Mouse (Mus musculus): ENCODE results near the gene Ahctf1. TPM values are rescaled to one million over a fixed set of nuclear protein-coding genes. Genes with fewer than 3 reads are reported as not detected.

Gene Ahctf1
- polyA plus RNA-seq, 1 experiment from 2014 or later = 20.1 TPM

DNA sequence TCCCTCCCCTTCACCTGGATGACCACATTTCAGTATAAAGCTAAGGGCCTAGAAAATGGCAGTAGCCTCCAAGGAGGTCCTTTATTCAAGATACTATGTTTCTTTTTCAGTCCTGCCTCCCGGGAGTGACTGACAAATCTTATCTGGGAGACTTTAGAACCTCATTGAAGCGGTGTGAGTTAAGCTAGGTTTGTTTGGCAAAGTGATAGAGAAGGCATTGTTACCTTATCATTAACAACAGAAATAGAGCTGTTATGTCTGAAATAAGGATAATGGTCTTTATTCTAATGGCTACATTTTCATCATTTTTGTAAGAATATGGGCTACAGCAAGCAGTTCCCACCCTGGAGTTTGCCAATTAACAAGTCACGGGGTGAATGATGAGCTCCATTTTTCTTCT, 4.8 kb upstream of the Ahctf1 start:
- no peak overlapping the region for H3K4me2 ChIP-seq (ENCODE audit: low read length)
- no peak overlapping the region for H3K27ac ChIP-seq (ENCODE audit: low read length)
- no peaks in the 10 kb centered on the region for H3K36me3 ChIP-seq (ENCODE audit: control insufficient read depth, insufficient read depth)
- ATAC-seq = no peak
- no peaks in the 10 kb centered on the region for H3K27me3 ChIP-seq (replicated peaks; ENCODE audit: control insufficient read depth, insufficient read depth, low read length)
- no peaks in the 10 kb centered on the region for H3K9me3 ChIP-seq (ENCODE audit: control insufficient read depth, low read length)
- peaks cover 4% of the 10 kb centered on the region for H3K4me1 ChIP-seq (replicated peaks; ENCODE audit: control insufficient read depth, insufficient read depth, low read length)
- no peak overlapping the region for H3K9ac ChIP-seq (replicated peaks; ENCODE audit: low read depth, low read length)
- H3K4me3 ChIP-seq (replicated peaks; ENCODE audit: low read length) = no peak overlapping the region
- WGBS = 83% methylated on average over 3 of the region's 3 CpGs

- H3K27me3 ChIP-seq (replicated peaks; ENCODE audit: control insufficient read depth, insufficient read depth, low read length) = no peaks in the 10 kb centered on the region
- H3K27ac ChIP-seq (ENCODE audit: low read length) = no peak overlapping the region
- no peak for ATAC-seq
- H3K4me1 ChIP-seq (replicated peaks; ENCODE audit: control insufficient read depth, insufficient read depth, low read length) = peaks cover 5% of the 10 kb centered on the region
- no peaks in the 10 kb centered on the region for H3K36me3 ChIP-seq (ENCODE audit: control insufficient read depth, insufficient read depth)
- H3K9me3 ChIP-seq (ENCODE audit: control insufficient read depth, low read length) = no peaks in the 10 kb centered on the region
- H3K4me2 ChIP-seq (ENCODE audit: low read length) = no peak overlapping the region
- WGBS = 80% methylated on average over 4 of the region's 4 CpGs
- no peak overlapping the region for H3K4me3 ChIP-seq (replicated peaks; ENCODE audit: low read length)
- H3K9ac ChIP-seq (replicated peaks; ENCODE audit: low read depth, low read length) = no peak overlapping the region
Measured at GRCm38 (mm10) chr1:179807468-179807867, 4.0 kb upstream of the Ahctf1 start.

DNA sequence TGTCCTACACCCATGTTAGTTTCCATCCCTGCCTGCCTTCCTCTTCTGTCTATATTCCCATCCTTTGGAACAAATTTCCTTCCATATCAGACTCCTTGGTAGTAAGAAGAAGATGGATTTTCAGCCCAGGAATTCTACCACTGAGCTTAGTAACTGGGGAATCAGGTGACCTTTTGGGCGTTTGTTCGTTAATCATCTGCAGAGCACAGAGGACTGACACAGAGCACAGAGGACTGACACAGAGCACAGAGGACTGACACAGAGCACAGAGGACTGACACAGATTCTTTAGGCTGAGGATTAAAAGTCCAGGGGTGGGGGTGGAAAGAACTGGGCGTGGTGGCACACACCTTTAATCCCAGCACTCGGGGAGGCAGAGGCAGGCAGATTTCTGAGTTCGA, 2.3 kb upstream of the Ahctf1 start:
- no peaks in the 10 kb centered on the region for H3K27me3 ChIP-seq (replicated peaks; ENCODE audit: control insufficient read depth, insufficient read depth, low read length)
- no peak overlapping the region for H3K27ac ChIP-seq (ENCODE audit: low read length)
- no peak overlapping the region for H3K9ac ChIP-seq (replicated peaks; ENCODE audit: low read depth, low read length)
- H3K4me2 ChIP-seq (ENCODE audit: low read length) = no peak overlapping the region
- 81% methylated on average over 5 of the region's 5 CpGs for WGBS
- H3K9me3 ChIP-seq (ENCODE audit: control insufficient read depth, low read length) = no peaks in the 10 kb centered on the region
- H3K4me3 ChIP-seq (replicated peaks; ENCODE audit: low read length) = no peak overlapping the region
- peaks cover 17% of the 10 kb centered on the region for H3K4me1 ChIP-seq (replicated peaks; ENCODE audit: control insufficient read depth, insufficient read depth, low read length)
- no peak for ATAC-seq
- H3K36me3 ChIP-seq (ENCODE audit: control insufficient read depth, insufficient read depth) = no peaks in the 10 kb centered on the region

DNA sequence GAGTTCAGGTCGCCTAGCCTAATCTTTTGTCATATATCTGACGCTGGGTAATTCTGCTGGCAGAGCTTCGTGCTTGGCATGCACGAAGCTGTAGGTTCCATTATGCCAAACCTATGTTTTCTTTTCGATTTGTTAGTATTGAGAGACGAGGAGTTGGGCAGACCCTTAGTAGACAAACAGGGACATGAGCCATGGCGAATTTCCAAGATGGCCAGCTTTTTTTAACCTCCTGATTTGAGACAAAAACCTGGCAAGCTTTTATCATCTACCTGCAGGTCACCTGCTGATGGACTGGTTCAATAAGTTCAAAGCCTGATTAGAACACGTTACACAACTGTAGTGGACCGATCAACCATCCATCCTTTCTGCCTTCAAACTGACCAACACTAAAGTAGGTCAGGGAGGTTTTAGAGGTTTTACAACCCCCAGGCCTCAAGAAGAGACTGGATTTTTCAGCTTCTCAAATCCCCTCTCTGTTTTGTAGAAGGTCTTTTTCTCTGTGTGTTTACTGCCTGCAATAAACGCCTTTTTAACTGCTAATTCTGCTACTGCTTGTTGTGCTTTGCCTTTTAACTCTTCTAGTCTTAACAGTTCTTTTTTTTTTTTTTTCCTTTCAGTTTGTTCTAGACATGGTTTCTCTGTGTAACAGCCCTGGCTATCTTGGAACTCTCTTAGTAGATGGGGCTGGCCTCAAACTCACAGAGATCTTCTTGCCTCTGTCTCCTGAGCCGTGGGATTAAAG, 831 bp upstream of the Ahctf1 start:
- Histone ChIP-seq H3K27ac (ENCODE audit: low read length) (peak overlapping the region; percentile 97), H3K4me3 (replicated peaks; ENCODE audit: low read length) (peak overlapping the region; percentile 93), H3K9ac (replicated peaks; ENCODE audit: low read depth, low read length) (peak overlapping the region; percentile 45), H3K9me3 (ENCODE audit: control insufficient read depth, low read length) (no peaks in the 10 kb centered on the region), H3K36me3 (ENCODE audit: control insufficient read depth, insufficient read depth) (no peaks in the 10 kb centered on the region), H3K4me1 (replicated peaks; ENCODE audit: control insufficient read depth, insufficient read depth, low read length) (peaks cover 17% of the 10 kb centered on the region), H3K27me3 (replicated peaks; ENCODE audit: control insufficient read depth, insufficient read depth, low read length) (no peaks in the 10 kb centered on the region), H3K4me2 (ENCODE audit: low read length) (peak overlapping the region; percentile 50)
- 34% methylated on average over 11 of the region's 11 CpGs for WGBS
- no peak; the same call in 1 of the 2 replicates for ATAC-seq

GRCm38 (mm10) chr1:179802610-179803512, 619 bp downstream of the Ahctf1 start, which contains the start of gene Gm10518:
Gene Gm10518, plus strand, starts transcription at chr1:179803376.
- Histone ChIP-seq H3K36me3 (ENCODE audit: control insufficient read depth, insufficient read depth) (peaks cover 3% of the 10 kb centered on the region), H3K9me3 (ENCODE audit: control insufficient read depth, low read length) (no peaks in the 10 kb centered on the region), H3K4me2 (ENCODE audit: low read length) (peak within 1 kb of the TSS; percentile 82), H3K27ac (ENCODE audit: low read length) (peak within 1 kb of the TSS; percentile 97), H3K27me3 (replicated peaks; ENCODE audit: control insufficient read depth, insufficient read depth, low read length) (no peaks in the 10 kb centered on the region), H3K4me1 (replicated peaks; ENCODE audit: control insufficient read depth, insufficient read depth, low read length) (peaks cover 17% of the 10 kb centered on the region), H3K9ac (replicated peaks; ENCODE audit: low read depth, low read length) (peak within 1 kb of the TSS; percentile 89), H3K4me3 (replicated peaks; ENCODE audit: low read length) (peak within 1 kb of the TSS; percentile 93)
- under 1% methylated on average over 77 of the region's 94 CpGs for WGBS
- peak; percentile 3; the same call in 1 of the 2 replicates for ATAC-seq

DNA sequence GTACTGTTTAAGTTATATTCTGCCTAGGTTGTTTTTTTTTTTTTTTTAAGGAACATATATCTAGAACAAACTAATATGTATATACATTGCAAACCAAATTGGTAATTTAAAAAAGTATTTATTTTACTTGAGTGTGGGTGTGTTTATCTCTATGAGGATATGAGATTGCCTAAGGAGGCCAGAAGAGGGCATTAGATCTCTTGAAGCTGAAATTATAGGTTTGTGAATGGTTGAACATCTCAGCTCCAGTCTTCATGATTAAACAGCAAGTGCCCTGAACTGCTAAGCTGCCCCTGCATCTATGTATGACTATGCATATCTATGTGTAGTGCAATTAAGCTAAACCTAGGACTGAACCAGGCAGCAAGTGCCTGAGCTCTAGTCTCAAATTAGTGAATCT, 4.7 kb downstream of the Ahctf1 start:
- Histone ChIP-seq H3K4me3 (replicated peaks; ENCODE audit: low read length) (no peak overlapping the region), H3K9ac (replicated peaks; ENCODE audit: low read depth, low read length) (no peak overlapping the region)

GRCm38 (mm10) chr1:179787281-179787680, 16.2 kb downstream of the Ahctf1 start:
- ATAC-seq = no peak
- Histone ChIP-seq H3K9ac (replicated peaks; ENCODE audit: low read depth, low read length) (no peak overlapping the region), H3K27me3 (replicated peaks; ENCODE audit: control insufficient read depth, insufficient read depth, low read length) (no peaks in the 10 kb centered on the region), H3K36me3 (ENCODE audit: control insufficient read depth, insufficient read depth) (peaks cover 44% of the 10 kb centered on the region), H3K27ac (ENCODE audit: low read length) (no peak overlapping the region), H3K9me3 (ENCODE audit: control insufficient read depth, low read length) (no peaks in the 10 kb centered on the region), H3K4me1 (replicated peaks; ENCODE audit: control insufficient read depth, insufficient read depth, low read length) (no peaks in the 10 kb centered on the region), H3K4me2 (ENCODE audit: low read length) (no peak overlapping the region), H3K4me3 (replicated peaks; ENCODE audit: low read length) (no peak overlapping the region)
- 80% methylated on average over 4 of the region's 4 CpGs for WGBS

More for the DNA sequence above, 4.7 kb downstream of the Ahctf1 start:
- Histone ChIP-seq H3K4me1 (replicated peaks; ENCODE audit: control insufficient read depth, insufficient read depth, low read length) (peaks cover 13% of the 10 kb centered on the region), H3K9me3 (ENCODE audit: control insufficient read depth, low read length) (no peaks in the 10 kb centered on the region), H3K27ac (ENCODE audit: low read length) (no peak overlapping the region), H3K36me3 (ENCODE audit: control insufficient read depth, insufficient read depth) (peaks cover 27% of the 10 kb centered on the region), H3K27me3 (replicated peaks; ENCODE audit: control insufficient read depth, insufficient read depth, low read length) (no peaks in the 10 kb centered on the region), H3K4me2 (ENCODE audit: low read length) (no peak overlapping the region)
- ATAC-seq = no peak

DNA sequence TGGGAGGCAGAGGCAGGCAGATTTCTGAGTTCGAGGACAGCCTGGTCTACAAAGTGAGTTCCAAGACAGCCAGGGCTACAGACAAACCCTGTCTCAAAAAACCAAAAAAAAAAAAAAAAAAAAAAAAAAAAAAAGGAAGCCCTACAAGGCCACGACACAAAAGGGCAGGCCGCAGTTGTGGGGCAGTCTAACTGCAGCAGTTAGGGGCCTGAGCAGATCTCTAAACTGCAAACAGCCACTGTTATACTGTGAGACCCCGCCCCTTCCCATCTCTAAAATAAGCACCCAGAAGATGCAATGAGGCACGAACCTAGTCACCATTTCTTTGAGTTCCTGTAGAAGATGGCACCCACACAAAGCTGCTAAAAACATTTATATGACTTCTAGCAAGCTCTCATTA, 18.0 kb downstream of the Ahctf1 start:
- ATAC-seq = no peak
- Histone ChIP-seq H3K9me3 (ENCODE audit: control insufficient read depth, low read length) (no peaks in the 10 kb centered on the region), H3K27me3 (replicated peaks; ENCODE audit: control insufficient read depth, insufficient read depth, low read length) (no peaks in the 10 kb centered on the region), H3K4me3 (replicated peaks; ENCODE audit: low read length) (no peak overlapping the region), H3K36me3 (ENCODE audit: control insufficient read depth, insufficient read depth) (peaks cover 43% of the 10 kb centered on the region), H3K4me2 (ENCODE audit: low read length) (no peak overlapping the region), H3K27ac (ENCODE audit: low read length) (no peak overlapping the region), H3K9ac (replicated peaks; ENCODE audit: low read depth, low read length) (no peak overlapping the region), H3K4me1 (replicated peaks; ENCODE audit: control insufficient read depth, insufficient read depth, low read length) (no peaks in the 10 kb centered on the region)
- 86% methylated on average over 5 of the region's 5 CpGs for WGBS

DNA sequence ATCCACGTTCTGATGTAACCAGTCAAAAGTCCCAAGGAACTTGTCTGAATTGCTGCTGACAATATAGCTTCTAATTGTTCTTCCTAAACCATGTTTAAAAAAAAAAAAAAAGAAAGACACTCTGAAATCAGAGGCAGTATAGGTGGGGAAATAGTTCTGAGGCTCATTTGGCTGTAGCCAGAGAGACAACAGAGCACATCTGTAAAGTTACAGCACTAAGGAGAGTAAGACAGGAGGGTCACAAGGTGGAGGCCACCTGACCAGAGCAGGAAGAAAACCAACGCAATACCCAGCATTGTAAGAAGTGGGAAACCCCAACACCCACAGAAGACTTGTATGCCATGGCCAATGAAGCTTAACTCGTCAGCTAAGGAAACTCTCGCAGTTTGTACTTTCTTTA, 19.4 kb downstream of the Ahctf1 start:
- H3K27ac ChIP-seq (ENCODE audit: low read length) = no peak overlapping the region
- WGBS = 90% methylated on average over 4 of the region's 4 CpGs
- no peak overlapping the region for H3K9ac ChIP-seq (replicated peaks; ENCODE audit: low read depth, low read length)
- H3K4me3 ChIP-seq (replicated peaks; ENCODE audit: low read length) = no peak overlapping the region
- H3K36me3 ChIP-seq (ENCODE audit: control insufficient read depth, insufficient read depth) = peaks cover 45% of the 10 kb centered on the region
- no peaks in the 10 kb centered on the region for H3K27me3 ChIP-seq (replicated peaks; ENCODE audit: control insufficient read depth, insufficient read depth, low read length)
- no peaks in the 10 kb centered on the region for H3K9me3 ChIP-seq (ENCODE audit: control insufficient read depth, low read length)
- no peak for ATAC-seq
- no peak overlapping the region for H3K4me2 ChIP-seq (ENCODE audit: low read length)
- H3K4me1 ChIP-seq (replicated peaks; ENCODE audit: control insufficient read depth, insufficient read depth, low read length) = no peaks in the 10 kb centered on the region
